In the genomic region with DNA sequence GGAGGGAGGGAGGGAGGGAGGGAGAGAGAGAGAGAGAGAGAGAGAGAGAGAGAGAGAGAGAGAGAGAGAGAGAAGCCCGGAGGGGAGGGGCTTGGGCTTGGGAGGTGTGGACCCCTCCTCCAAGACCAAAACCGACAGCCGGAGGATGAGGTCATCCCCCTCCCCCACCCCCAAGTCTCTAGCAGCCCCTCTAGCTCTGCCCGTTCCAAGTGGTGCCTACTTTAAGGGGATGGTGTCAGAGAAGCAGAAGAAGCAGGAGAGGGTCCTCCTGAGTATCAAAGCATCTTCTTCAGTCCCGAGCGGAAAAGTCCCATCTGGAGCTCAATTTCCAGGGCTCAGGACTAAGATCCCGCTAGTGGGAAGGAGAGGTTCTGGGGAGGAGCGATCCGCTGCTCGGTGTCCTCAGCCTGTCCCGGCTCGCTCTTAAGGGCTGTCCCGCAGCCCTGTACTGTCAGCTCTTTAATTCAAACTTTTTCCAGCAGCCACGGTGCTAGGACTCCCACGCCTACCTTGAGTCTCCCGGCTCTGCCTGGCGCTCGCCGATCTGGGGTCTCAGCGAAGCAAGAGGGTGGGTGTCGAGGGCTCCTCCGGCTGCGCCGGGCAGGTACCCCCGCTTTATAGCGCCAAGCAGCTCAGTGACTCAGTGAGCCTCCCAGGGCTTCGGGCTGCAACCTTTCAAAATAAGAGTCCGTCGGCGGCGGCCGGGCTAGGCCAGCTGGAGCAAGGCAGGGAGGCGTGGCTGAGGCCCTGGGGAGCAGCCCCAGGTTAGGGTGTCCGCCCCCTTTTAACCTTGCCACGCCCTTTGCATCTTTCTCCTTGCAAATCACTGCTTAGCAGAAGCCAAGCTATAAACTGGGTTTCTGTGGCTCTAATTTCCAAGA, we compare ENCODE assay signal across 8 mouse cellular contexts.
DNase-seq lines count a peak whose midpoint lies in the region; ATAC-seq lines count a peak whose summit lies in the region.

No protein-coding gene starts in this region.

- no peaks in the 10 kb centered on the region for H3K36me3 ChIP-seq in hindbrain, embryonic 11.5 days (ENCODE audit: control insufficient read depth, insufficient read depth, low read length)

- no peaks in the 10 kb centered on the region for H3K27me3 ChIP-seq in hindbrain, embryonic 11.5 days (ENCODE audit: control insufficient read depth, insufficient read depth, low read length)

- peak; percentile 97 for DNase-seq in R1 (ENCODE audit: low read depth, low spot score)
- DNase-seq in cerebellum, adult 8-10 months, result peak; percentile 30
- DNase-seq in frontal cortex, postnatal 10 days (ENCODE audit: low spot score in 2 of 2), result peak; percentile 20 to 57
- peak; percentile 90 for DNase-seq in hindbrain, embryonic 11.5 days (ENCODE audit: low spot score)
- DNase-seq in layer of hippocampus, adult 9-10 months (ENCODE audit: low spot score), result peak; percentile 11
- peak; percentile 86 for DNase-seq in lung, postnatal 14 days
- DNase-seq in retina, embryonic 14.5 days (ENCODE audit: low spot score), result peak; percentile 88
- peak; percentile 84 for DNase-seq in urinary bladder, adult 2 months (ENCODE audit: low spot score)

- H3K9me3 ChIP-seq in hindbrain, embryonic 11.5 days (ENCODE audit: control insufficient read depth, low read length), result no peaks in the 10 kb centered on the region

- peak overlapping the region; percentile 60 for H3K9ac ChIP-seq in hindbrain, embryonic 11.5 days (ENCODE audit: low read depth, low read length)

- peak overlapping the region; percentile 61 for H3K4me3 ChIP-seq in hindbrain, embryonic 11.5 days (ENCODE audit: low read depth, low read length)

- H3K4me1 ChIP-seq in hindbrain, embryonic 11.5 days (replicated peaks; ENCODE audit: control insufficient read depth, insufficient read depth, low read length), result peaks cover 11% of the 10 kb centered on the region; the same call in 1 of the 2 replicates

- ATAC-seq in hindbrain, embryonic 11.5 days (ENCODE audit: low FRiP score), result peak; percentile 92

- under 1% methylated on average over 34 of the region's 35 CpGs for WGBS in hindbrain, embryonic 11.5 days

- H3K27ac ChIP-seq in hindbrain, embryonic 11.5 days (ENCODE audit: low read depth, low read length), result peak overlapping the region; percentile 67; the same call in 1 of the 2 replicates

- H3K4me2 ChIP-seq in hindbrain, embryonic 11.5 days (replicated peaks; ENCODE audit: low read depth, low read length), result peak overlapping the region; percentile 76

Comparison
In these comparisons a context has a peak if more than half of its experiments do, and no peak if none do; other contexts are left out.
1. Peak in every context shown above with its lines: DNase-seq, ATAC-seq, H3K4me3 ChIP-seq and H3K27ac ChIP-seq.
2. DNase-seq: peak in every context shown above with its lines; median percentile 97 in R1; 90 in hindbrain, embryonic 11.5 days; 88 in retina, embryonic 14.5 days; 86 in lung, postnatal 14 days; 84 in urinary bladder, adult 2 months; 38 in frontal cortex, postnatal 10 days; 30 in cerebellum, adult 8-10 months; 11 in layer of hippocampus, adult 9-10 months.